Mouse (Mus musculus): ENCODE data around the gene Nox1. TPM values are rescaled to one million over a fixed set of nuclear protein-coding genes. Genes with fewer than 3 reads are reported as not detected.

Nox1 gene
- 0.13 and 0.15 TPM in 2 replicates for polyA plus RNA-seq (2021; fragmentation: Nextera tagmentation)
- long read RNA-seq, experiment 1, partial matches to known transcripts: 0 of 1 reads
- long read RNA-seq, experiment 1, other reads (novel, unspliced or antisense): 1 of 1 reads
- long read RNA-seq, experiment 2, partial matches to known transcripts: 0 of 2 reads
- long read RNA-seq, experiment 2, other reads (novel, unspliced or antisense): 2 of 2 reads

GRCm38 (mm10) chrX:134221856-134222255 is at the start of gene Nox1:
Nox1 (minus strand) TSS chrX:134221956.

DNA sequence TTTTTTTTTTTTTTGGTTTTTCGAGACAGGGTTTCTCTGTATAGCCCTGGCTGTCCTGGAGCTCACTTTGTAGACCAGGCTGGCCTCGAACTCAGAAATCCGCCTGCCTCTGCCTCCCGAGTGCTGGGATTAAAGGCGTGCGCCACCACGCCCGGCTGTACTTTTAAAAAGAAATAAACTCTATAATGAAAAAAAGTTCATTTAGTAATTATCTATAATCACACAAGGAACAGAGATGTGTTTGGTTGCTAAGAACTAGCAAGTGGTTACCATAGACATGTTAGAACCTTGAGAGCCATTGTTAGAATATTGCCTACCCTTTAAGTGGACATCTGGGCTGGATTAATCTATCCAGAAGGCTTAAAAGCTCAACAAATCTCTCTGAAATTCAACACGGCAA is 34.6 kb downstream of the Nox1 start, which contains the start of gene Arl13a:
Gene Arl13a, plus strand, starts transcription at position 301 of the 400 bp plus-strand sequence.

DNA sequence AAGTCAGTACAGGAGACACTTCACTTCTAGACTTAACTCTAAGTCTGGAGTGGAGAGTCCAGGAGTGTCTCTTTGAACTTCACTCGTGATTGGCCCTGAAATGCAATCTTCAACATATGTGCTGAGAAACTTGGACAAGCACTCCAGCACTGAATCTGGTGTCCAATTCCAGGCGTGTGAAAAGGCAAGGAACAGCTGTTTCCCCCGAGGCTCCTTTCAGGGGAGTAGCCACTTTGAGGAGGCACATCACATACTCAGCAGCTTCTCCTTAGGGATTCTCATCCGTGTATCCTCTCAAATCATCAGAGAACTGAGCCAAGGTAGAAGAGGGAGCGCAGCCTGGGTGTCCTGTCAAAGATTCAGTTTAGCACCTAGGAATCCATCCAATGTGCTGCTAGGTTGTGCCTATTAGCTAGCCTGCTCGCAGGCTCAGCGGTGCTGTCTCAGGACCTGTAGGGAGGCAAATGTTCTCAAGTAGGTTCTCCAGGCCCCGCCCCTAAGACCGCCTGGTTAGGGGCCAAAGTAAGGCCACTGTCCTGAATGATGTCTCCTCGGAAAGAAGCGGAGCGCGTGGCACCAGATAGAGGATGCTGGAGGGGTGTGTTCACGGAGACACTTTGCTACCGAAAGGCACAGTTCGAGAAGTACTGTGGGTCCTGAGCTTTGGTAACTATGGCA is 59.6 kb downstream of the Nox1 start, which contains the start of gene Xkrx:
Gene Xkrx, minus strand, starts transcription at position 34 of the 678 bp plus-strand sequence.

DNA sequence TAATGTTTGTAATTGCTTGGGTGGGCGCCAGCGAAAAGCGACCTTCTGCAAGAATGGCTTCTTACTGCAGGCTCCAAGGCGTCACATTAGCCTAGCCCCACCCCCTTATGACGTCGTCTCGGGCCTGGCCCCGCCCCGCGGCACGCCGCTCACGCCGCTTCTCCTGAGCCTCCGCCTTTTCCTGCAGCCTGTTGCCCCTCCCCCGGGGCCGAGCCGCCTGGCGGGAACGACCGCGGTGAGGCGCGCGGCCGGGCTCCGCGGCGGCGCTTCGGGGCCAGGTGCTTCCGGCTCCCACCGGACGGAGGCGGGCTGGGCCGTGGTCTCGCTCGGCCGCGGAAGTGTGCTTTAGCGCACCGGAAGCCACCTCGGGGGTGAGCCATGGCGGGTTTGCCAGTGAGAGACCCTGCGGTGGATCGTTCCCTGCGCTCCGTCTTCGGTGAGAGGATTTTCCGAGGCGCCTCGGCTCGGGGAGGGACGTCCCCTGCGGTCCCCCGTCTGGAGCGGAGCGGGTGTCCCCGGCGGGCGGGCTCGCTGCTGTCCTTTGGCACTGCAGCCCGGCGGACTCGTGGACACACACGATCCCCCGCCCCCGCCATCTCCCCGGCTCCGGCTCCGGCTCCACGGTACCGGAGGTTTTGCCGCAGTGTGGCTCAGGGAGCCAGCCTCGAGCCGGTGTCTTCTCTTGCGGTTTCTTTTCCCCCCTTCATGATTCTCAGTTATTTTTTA is 162.6 kb downstream of the Nox1 start, which contains the start of gene Cstf2:
Gene Cstf2, plus strand, starts transcription at position 201 of the 726 bp plus-strand sequence.

Small RNA genes within 50 kb of the gene (microRNA-seq; reads per million reads assigned to microRNA genes)
- not detected for gene Mir3112

Other genes starting within 250 kb of the Nox1 start
- 0.72 and 0.74 TPM in 2 replicates for gene Sytl4, start 240.1 kb downstream of the Nox1 start, polyA plus RNA-seq (2021; fragmentation: Nextera tagmentation)
- gene Cstf2, start 162.8 kb downstream of the Nox1 start, polyA plus RNA-seq (2021; fragmentation: Nextera tagmentation): 28.4 and 33.6 TPM in 2 replicates
- gene Xkrx, start 59.9 kb downstream of the Nox1 start, polyA plus RNA-seq (2021; fragmentation: Nextera tagmentation): 0.36 and 0.39 TPM in 2 replicates
- gene Arl13a, start 34.5 kb downstream of the Nox1 start, polyA plus RNA-seq (2021; fragmentation: Nextera tagmentation): not detected in 2 replicates
- gene Trmt2b, start 55.0 kb upstream of the Nox1 start, polyA plus RNA-seq (2021; fragmentation: Nextera tagmentation): 7.0 and 8.2 TPM in 2 replicates
- gene Tmem35a, start 73.3 kb upstream of the Nox1 start, polyA plus RNA-seq (2021; fragmentation: Nextera tagmentation): 57.6 and 58.7 TPM in 2 replicates
- gene Cenpi, start 86.1 kb upstream of the Nox1 start, polyA plus RNA-seq (2021; fragmentation: Nextera tagmentation): 0.14 and 0.43 TPM in 2 replicates
- gene Drp2, start 182.6 kb upstream of the Nox1 start, polyA plus RNA-seq (2021; fragmentation: Nextera tagmentation): 9.5 and 9.9 TPM in 2 replicates

Data from layer of hippocampus, adult 6 months (tissue).